Mouse (Mus musculus): ENCODE measurements around the gene Prdm10.

Gene Prdm10

DNA sequence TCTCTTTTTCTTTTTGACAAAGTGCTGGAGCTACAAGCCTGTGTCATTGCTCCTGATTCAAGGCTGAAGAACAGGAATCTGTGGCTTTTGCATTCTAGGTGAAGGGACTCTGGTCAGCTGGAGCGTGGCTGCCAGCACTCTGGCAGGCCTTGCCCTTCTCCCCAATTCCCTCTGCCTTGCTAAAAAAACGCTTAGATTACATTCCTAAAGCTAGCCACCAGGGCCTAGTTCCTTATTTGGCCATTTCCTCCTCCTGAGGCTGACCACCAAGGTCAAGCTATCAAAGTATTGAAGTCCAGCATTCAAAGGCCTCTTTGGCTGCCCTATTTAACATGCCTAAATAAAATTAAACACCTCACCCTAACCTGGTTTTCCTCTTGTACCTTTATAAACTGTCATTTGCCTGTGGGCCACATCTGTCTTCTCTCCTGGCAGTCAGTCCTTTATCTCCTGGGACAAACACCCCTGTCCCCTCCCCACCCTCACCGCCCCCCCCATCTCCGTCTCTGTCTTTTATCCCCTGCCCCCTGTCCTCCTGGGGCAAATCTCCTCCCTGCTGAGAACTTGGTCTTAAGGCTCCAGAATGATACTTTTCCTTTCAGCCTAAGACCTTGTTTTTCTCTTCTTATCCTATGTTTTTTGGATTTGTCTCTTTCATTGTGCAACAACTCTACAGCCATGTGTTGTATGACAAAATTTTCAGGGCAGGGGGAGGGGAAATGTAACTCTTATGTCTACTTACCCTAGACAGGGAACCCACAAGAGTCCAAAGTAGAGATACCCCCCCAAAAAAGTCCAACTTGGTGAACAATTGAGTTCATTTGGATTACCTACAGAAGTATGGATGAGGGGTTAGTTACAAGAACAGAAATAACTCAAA lies 17.9 kb upstream of the Prdm10 start:
- peak; percentile 36 for DNase-seq (ENCODE audit: low spot score)

DNA sequence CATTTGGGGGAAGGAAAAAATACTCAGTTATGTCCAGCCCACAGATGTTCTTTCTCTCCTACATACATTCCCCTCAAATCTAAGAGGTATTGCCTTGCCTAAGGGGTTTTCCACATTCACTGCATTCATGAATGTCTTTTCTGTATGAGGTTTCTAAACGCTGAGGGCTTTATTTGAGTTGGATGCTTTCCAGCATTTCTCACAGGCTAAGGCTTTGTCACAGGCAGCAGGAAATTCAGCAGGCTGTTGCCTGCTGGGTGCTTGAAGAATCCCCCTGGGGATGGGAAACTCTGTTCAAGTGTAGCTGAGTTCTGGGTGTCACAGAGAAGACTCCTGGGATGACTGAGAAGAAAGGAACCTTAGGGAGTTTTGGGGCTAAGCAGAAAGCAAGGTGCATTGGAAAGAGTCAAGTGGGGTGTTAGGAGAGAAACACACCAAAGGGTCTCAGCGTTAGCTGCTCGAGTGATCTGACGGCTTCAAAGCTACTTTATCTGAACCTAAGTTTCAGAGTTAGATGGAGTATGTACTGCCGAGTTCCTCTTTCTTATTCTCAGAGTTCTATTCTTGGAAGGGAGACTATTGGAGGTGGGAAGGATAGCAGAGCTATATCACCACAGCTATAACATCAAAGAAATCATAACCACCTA lies 14.2 kb upstream of the Prdm10 start:
- DNase-seq (ENCODE audit: low spot score): no peak

DNA sequence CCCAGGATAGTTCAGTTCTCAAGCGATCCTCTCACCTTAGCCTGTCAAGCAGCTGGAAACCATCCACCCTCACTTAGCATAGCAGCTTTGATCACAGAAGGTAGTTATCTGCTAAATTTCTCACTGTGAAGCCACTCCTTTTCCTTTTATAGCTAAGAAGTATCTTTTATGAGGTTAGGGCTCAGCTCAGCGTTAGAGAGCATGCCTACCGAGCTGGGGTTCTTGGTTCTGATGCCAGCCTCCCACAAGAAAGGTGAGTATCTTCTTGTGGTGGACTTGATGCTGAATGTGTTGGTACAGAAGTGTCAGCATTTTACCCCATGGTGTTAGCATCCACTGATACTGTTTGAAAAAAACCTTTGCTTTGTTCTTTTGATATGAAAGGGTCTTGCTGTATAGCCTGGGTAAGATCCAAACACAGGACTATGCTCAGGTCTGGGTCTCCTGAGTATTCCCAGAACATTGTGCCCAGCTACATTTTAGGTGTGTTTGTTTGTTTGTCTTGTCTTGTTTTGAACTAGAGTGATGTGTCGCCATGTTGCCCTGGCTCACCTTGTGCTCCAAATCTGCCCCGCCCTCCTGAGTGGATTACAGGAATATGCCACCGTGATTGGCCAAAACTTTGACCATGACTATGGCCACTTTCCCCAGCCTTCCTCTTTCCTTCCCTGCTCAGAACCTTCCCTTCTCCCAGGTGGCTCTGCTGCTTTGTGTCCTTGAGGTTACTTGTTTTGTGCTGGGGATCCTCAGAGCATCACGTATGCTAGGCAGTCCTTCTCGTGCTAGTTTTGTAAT lies 8.9 kb upstream of the Prdm10 start:
- DNase-seq (ENCODE audit: low spot score): no peak

DNA sequence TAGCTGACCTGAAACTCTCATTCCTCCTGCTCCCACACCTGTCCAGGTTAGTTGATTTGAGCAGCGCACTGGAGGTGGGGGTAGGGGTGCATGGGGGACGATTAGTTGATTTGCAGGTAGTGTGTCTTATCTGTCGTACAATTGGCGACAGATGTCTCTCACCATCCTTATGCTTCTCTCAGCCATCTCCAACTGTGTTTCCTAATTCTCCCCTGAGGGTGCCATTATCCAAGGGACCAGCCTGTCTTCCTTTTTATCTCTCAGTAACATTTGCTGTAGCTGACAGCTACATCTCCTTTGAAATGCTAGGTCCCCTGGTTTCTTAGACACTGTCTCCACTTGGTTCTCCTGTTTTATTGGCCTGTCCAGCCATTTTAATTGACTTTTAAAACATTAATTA lies 8.2 kb upstream of the Prdm10 start:
- DNase-seq (ENCODE audit: low spot score): no peak

DNA sequence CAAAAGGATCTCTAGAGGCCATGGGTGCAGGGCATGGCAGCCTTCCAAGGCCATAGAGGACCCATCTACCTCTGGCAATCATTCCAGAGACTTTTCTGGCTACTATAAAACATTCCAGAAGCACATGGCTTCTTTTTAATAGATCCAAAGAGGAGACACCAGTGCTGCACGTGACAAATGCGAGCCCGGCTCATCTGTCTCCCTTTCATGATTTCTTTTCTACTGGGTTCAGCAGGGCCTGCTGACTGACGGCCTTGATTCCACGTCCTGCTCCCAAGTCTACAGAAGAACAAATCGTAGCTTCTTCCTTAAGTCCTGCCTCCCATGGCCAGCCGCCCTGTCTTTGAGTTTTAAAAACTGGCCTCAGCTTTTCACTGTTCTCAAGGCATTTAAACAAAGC lies 1.7 kb upstream of the Prdm10 start:
- no peak for DNase-seq (ENCODE audit: low spot score)

DNA sequence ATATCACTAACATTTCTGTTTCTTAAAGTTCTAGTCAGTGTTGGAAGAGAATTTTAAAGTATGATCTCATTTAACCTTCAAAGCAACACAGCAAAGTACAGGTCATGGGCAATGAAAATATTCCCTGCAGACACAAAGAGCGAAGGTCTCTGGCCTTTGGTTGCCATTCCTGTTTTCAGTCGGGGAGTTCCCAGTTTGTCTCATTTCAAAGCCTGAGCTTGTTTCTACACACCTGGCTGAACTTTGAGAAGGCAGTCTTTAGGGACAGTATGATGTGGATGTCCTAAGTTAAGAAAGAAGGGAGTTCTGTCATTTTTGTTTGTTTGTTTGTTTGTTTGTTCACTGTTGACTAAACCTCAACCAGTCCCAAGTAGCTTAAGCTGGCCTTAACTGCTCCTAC lies 1.0 kb upstream of the Prdm10 start:
- peak; percentile 36 for DNase-seq (ENCODE audit: low spot score)

DNA sequence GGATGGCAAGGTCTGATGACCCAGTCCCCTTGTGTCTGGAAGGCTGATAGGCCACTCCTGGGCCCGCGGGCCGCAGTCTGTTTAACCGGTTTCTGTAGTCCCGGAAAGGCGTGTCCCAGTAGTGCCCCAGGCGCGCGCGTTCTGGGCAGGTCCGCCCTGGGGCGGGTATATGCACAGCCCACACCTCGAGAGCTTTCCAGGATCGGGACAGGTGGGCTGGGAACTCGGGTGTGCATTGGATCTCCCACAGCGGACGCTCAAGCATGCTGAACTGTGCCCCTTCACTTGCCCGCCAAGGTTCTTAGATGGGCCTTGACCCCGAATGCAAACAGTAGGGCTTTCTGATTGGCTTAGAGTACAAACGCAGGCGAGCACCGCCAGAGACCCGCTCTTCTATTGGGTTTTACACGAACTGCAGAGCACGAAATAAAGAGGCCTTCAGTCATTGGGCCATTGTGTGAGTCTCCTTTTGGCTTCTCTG lies 413 bp upstream of the Prdm10 start:
- no peak for DNase-seq (ENCODE audit: low spot score)

DNA sequence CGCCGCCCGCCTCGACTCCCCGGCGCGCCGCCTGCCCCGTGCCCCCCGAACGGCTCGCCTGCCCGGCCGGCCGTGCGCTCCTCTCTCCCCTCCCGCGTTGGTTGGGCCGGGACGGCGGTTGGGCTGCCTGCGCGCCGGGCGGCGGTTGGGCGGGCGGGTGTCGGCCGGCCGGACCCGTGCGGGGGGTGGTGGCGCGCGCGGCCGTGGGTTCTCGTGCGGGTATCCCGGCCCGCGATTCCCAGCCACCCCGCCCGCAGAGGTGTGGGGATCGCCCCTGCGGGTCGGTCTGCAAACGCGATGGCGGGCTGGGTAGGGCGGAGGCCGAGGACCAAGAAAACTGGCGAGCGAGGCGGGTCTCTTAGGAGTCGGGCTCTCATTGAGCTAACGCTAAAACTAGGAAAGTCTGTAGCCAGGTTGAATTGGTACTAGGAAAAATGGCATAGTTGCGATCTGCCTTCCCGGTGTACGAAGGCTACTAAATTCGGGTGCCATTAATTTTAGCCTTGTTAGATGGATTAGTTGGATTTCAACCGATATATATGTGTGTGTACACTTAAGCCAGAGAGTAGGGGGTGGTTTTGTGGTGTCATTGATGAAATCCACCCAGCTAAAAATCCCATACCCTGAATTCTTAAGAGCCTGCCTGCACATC lies 799 bp downstream of the Prdm10 start:
- peak; percentile 79 for DNase-seq (ENCODE audit: low spot score)

DNA sequence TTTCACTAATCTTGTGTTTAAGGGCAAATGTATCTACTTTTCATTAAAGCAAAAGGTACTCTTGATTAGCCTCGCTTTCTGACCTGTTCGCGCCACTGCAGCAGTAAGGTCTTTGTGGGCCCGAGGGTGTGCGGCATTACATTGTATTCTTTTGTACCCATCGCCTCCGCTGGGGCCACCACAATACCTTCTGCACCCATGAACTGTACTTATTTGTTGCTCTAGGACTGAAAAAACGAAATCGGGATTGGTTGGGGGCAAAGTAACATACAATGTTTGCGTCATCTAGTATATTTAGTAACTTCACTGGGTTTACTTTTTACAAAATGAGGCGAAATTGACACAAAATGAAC lies 1.3 kb downstream of the Prdm10 start:
- DNase-seq (ENCODE audit: low spot score): peak; percentile 71

DNA sequence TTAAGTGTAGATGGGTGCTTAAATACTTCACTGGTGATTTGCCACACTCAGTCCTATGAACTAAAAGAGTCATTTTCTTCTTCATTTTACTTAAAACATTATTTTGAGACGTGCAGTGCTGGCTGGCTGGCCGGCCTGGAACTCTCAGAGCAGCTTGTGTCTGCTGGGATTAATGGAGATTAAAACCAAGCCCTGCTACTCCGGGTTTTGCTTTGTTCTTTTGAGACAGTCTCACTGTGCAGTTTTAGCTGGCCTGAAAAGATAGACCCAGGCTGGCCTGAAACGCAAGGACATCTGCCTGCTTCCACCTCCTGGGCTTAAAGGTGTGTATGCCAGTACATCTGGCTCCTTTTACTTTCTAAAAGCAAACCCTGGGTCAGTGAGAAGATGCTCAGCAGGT lies 2.2 kb downstream of the Prdm10 start:
- DNase-seq (ENCODE audit: low spot score): peak; percentile 47

DNA sequence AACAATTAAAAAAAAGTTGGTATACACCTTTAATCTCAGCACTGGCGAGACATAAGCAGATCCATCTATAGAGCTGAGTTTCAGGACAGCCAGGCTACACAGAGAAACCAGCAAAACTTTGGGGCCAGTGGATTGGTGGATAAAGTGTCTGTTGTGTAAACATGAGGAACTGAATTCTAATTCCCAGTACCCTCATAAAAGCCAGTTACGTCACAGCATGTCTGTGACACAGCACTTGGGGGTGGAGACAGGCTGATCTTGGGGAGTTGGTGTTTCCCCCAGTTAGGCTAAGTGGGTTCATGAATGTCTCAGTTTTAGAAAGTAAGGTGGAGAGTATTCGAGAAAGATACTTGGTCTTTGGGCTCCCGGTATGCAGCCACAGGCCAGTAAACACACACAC lies 2.7 kb downstream of the Prdm10 start:
- DNase-seq (ENCODE audit: low spot score): no peak

DNA sequence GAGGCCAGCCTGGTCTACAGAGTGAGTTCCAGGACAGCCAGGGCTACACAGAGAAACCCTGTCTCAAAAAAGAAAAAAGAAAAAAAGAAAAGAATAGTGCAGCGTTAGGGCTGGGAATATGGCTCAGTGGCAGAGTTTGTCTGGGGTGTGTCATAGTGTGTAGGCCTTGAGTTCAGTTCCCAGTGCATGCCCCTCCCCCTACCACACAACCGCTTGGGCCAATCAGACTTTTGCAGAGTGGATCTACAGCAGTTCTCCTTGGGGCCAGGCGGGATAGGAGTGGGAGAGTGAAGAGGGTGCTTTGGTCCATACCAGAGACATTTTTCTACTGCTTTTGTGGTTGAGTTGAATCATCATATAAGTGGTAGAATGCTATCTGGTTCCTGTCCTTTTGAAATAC lies 3.6 kb downstream of the Prdm10 start:
- no peak for DNase-seq (ENCODE audit: low spot score)

DNA sequence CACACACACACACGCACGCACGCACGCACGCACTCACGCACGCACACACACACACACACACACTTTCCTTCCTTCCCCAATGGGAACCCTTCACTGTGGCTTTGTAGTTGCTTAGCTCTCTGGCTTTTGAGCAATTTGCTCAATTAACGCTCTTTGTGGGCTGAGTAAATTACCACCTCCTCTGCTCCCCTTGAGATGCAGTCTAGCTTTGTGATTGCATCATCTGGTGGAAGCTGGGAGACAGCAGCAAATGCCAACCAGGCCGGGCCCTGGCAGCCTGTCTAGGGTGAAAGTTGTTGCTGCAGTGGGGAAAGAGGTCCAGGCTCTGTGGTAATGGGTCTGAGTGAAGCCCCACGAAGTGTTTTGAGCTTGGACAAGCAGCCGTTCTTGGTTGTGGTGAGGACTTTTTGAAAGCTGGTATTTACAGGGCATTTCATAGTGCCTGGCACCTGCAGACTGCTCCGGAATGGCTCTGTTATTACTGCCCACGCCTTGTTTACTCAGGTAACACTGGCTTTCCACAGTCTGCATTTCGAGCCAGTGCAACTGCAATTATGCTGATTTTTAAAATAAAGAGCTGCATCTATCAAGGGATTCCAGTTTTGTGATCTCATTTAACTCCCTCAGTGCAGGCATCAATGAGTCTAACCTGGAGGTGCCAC lies 10.0 kb downstream of the Prdm10 start:
- no peak for DNase-seq (ENCODE audit: low spot score)

DNA sequence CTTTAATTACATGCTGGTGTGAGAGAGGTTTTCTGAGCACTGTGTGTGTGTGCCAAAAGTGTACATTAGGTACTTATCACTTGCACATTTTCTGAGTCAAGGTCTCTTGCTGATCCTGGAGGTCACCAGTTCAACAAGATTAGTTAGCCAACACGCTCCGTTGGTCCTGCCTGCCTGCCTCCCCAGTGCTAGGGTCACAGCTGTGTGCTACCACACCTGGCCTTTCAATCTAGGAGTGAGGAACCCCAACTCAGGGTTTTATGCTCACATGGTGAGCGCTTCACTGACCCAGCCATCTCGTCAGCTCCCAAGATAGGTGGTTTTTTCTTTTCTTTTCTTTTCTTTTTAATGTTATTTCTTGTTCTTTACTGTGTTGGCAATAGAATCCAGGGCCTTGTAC lies 11.6 kb downstream of the Prdm10 start:
- no peak for DNase-seq (ENCODE audit: low spot score)

DNA sequence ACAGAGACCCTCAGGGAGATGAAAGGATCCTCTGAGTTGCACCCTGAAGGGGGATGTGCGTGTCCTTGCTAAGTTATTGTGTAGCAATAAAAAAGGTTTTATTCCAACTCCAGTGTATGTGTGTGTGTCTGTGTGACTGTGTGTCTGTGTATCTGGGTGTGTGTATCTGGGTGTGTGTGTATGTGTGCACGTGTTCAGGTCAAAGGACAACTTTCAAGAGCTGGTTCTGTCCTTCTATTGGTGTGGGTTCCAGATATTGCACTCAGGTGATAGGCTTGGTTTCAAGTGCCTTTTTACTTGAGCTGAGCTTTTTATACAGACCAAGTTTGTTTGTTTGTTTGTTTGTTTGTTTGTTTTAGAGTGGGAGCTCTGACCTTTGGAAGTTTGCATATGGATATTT lies 12.9 kb downstream of the Prdm10 start:
- no peak for DNase-seq (ENCODE audit: low spot score)

DNA sequence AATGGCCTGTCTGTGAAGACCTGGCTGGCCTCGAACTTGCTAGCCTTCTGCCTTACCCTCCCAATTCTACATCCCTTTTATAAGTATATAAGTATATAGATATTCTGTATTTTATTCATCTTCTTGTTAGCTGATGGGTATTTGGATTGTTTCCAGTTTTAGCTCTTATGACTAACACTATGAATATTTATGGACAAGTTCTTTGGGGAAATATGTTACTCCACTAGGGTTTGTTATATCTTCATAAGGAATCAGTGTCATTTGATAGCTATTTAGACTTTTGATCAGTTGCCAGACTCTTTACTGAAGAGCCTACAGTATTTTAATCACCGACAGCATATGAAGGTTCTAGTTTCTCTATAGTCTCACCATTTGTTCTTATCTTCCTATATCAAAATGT lies 15.0 kb downstream of the Prdm10 start:
- no peak for DNase-seq (ENCODE audit: low spot score)

DNA sequence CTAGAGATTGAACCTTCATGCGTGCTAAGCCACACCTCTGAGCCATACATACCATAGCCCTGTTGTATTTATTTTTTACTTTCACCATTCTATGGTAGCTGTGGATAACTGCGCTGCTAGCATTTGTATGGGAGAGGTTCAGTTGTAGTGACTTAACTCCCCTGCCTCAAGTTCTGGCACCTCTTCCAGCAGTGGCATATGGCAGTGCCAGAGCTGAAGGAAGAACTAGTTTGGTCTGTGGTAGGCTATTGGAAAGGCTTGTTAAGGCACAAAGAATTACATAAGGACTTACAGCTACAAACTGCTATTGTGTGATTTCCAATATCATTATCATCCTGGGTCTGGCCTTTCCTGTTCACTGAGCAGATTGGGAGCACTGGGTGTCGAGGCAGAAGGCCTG lies 16.0 kb downstream of the Prdm10 start:
- no peak for DNase-seq (ENCODE audit: low spot score)

DNA sequence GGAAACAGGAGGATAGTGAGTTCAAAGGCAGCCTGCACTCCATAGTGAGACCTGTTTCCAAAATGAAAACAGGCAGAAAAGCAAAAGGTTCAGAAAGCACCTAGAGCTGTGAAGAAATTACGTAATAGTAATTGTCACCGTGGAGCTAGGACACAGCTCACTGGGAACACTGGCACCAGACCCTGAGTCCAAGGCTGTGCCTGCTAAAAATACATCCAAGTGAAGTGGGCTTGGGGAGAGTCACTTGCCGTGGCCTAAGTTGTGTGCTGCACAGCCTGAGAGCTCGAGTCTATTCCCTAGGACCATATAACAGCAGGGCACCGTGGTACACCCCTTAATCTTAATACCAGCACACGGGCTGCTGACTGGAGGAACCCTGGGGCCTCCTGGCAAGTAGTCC lies 18.4 kb downstream of the Prdm10 start:
- no peak for DNase-seq (ENCODE audit: low spot score)

DNA sequence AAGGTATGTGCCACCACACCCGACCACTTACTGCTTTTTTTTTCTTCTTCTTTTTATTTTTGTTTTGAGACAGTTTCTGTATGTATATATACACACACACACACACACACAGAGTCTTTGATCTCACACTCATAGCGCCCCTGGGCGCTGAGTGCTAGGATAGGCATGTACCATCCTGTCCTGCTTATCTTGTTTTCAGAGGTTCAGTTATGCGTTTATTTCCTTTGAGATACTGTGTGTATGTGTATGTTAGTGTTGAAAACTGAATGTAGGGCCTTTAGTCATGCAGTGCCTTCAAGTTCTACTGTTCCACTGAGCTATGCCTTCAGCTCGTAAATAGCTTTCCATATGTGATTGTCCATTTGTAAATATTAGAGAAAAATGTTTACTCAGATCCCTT lies 20.2 kb downstream of the Prdm10 start:
- DNase-seq (ENCODE audit: low spot score): no peak

DNA sequence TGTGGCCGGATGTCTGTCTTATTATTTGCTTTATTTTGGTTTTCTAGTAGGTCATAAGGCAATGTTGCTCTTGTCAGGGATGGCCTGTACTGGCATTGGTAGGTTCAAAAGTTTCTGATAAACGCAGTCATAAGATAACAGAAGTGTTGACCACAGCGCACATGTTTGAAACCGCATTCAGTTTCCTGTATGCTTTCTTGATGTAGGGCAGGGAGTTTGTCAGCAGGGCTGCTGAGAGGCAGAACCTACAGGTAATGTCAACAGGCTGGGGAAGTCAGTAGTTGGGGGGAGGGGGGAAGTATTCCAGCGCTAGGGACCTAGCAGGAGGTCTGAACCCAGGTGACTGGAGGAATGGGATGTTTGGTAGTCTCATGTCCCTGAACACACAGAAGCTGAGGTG lies 20.8 kb downstream of the Prdm10 start:
- no peak for DNase-seq (ENCODE audit: low spot score)

DNA sequence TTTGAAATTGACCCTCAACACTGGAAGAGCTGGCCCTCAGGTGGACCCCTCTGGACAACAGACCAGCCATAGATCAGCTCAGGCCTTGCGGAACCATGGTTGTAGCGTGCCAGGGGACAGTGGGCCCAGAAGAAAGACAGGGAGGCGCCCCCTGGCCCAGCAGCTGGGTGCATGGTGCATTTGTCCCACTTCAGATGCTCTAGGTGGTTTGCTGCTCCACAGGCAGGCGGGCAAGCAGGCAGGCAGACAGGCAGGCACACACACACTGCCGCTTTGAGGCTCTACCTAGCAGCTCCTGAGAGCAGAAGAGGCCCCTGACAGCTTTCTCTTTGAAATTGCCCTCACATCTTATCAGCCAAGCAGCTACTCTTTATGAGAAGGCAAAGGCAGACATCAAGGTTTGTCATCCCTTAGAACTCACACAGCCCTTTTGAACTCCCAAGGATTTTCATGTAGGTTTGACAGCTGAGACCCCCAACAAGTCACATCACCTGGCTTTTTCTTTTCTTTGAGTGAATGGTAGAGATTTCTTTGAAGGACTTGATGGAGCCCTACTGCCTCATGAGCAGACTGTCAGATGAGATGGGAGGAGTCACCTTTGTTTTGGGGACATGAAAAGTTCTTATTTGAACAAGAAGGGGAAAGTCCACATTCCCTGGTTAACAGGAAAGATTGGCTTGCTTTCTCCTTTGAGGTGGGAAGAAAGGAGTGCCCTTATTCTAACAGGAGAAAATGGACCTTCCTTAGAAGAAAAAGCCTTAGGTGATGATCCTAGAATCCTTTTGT lies 21.4 kb downstream of the Prdm10 start:
- no peak for DNase-seq (ENCODE audit: low spot score)
